Mouse (Mus musculus): ENCODE measurements around the gene Nxnl2. TPM values are rescaled to one million over a fixed set of nuclear protein-coding genes. Genes with fewer than 3 reads are reported as not detected.

Gene Nxnl2
- polyA plus RNA-seq, 1 experiment from 2014 or later = 0.72 TPM

Small RNA genes lying within 50 kb of the gene (microRNA-seq; reads per million reads assigned to microRNA genes)
- gene Gm44341 (ENCODE audit: insufficient number of aligned reads) = not detected

Other genes starting within 250 kb of the Nxnl2 start
- gene Spin1, start 70.1 kb upstream of the Nxnl2 start, polyA plus RNA-seq (2014; fragmentation: Nextera tagmentation; extraction: Ambion mirVana) = 110 and 111 TPM in 2 replicates
- 47.2 and 48.4 TPM in 2 replicates for gene S1pr3, start 237.6 kb downstream of the Nxnl2 start, polyA plus RNA-seq (2014; fragmentation: Nextera tagmentation; extraction: Ambion mirVana)

Measured in forebrain, embryonic 11.5 days (tissue).